Mouse (Mus musculus) adrenal gland, adult 10 weeks (tissue): ENCODE results near the gene Fgl2. TPM values are rescaled to one million over a fixed set of nuclear protein-coding genes. Genes with fewer than 3 reads are reported as not detected.

Experiments used
- polyA plus RNA-seq: library from polyadenylated mRNA; stranded (reverse); fragments of 350-450 nt; fragmentation: Illumina TruSeq; extraction: RNeasy Lipid Tissue Mini Kit (QIAGEN cat#74804); gene quantifications from one replicate; pipeline ENCODE4 v1.2.3, GENCODE M21; 2014; ENCODE audit warnings: low read depth, low replicate concordance

Gene Fgl2
- 37.4 TPM for polyA plus RNA-seq

GRCm38 (mm10) chr5:21372493-21373179 lies at the start of gene Fgl2:
TSS of gene Fgl2 (plus strand) at chr5:21372642.

GRCm38 (mm10) chr5:21424614-21425602 lies 52.5 kb downstream of the Fgl2 start, which contains the start of the genes Ccdc146 and Fam185a:
TSS of gene Ccdc146 (minus strand) at chr5:21424677.
TSS of gene Fam185a (plus strand) at chr5:21424958.

Other genes starting within 250 kb of the Fgl2 start
- gene Gsap, start 186.4 kb upstream of the Fgl2 start, polyA plus RNA-seq: 6.8 TPM
- gene Ccdc146, start 52.0 kb downstream of the Fgl2 start, polyA plus RNA-seq: not detected
- 29.2 TPM for gene Fam185a, start 52.3 kb downstream of the Fgl2 start, polyA plus RNA-seq
- gene Lrrc17, start 170.9 kb downstream of the Fgl2 start, polyA plus RNA-seq: 3.0 TPM